Mouse (Mus musculus): ENCODE data around the gene Atp1a2.

Atp1a2 gene

GRCm38 (mm10) chr1:172305153-172305552 is 7.3 kb upstream of the Atp1a2 start:
- in situ Hi-C loops (cut with MseI, MboI): loop anchor here in 1 of 2 experiments (10.0 kb wide), 1 partner anchor 100 kb away; the partner anchor contains the start of gene Pea15a

GRCm38 (mm10) chr1:172304443-172304842 is 6.6 kb upstream of the Atp1a2 start:
- in situ Hi-C loops (cut with MseI, MboI): loop anchor here in 1 of 2 experiments (10.0 kb wide), 1 partner anchor 100 kb away; the partner anchor contains the start of gene Pea15a

GRCm38 (mm10) chr1:172302851-172303250 is 5.0 kb upstream of the Atp1a2 start:
- in situ Hi-C loops (cut with MseI, MboI): loop anchor here in 1 of 2 experiments (10.0 kb wide), 1 partner anchor 98 kb away; the partner anchor contains the start of gene Pea15a

- in situ Hi-C loops (cut with MseI, MboI): loop anchor here in 1 of 2 experiments (10.0 kb wide), 1 partner anchor 98 kb away; the partner anchor contains the start of gene Pea15a
These were observed 4.4 kb upstream of the Atp1a2 start for GRCm38 (mm10) chr1:172302311-172302710.

- in situ Hi-C loops (cut with MseI, MboI): loop anchor here in 1 of 2 experiments (10.0 kb wide), 1 partner anchor 96 kb away; the partner anchor contains the start of gene Pea15a
These were observed 3.3 kb upstream of the Atp1a2 start for GRCm38 (mm10) chr1:172301180-172301579.

- in situ Hi-C loops (cut with MseI, MboI): loop anchor here in 1 of 2 experiments (10.0 kb wide), 1 partner anchor 95 kb away; the partner anchor contains the start of gene Pea15a
These were observed 2.4 kb upstream of the Atp1a2 start for GRCm38 (mm10) chr1:172300247-172300646.

- in situ Hi-C loops (cut with MseI, MboI): no loop called here
These were observed 1.7 kb upstream of the Atp1a2 start for GRCm38 (mm10) chr1:172299528-172299927.

GRCm38 (mm10) chr1:172296816-172297510 is 901 bp downstream of the Atp1a2 start:
- in situ Hi-C loops (cut with MseI, MboI): no loop called here

GRCm38 (mm10) chr1:172295751-172296197 is 2.1 kb downstream of the Atp1a2 start:
- in situ Hi-C loops (cut with MseI, MboI): no loop called here

- in situ Hi-C loops (cut with MseI, MboI): no loop called here
These were observed 4.4 kb downstream of the Atp1a2 start for GRCm38 (mm10) chr1:172293449-172293848.

GRCm38 (mm10) chr1:172292880-172293279 is 5.0 kb downstream of the Atp1a2 start:
- in situ Hi-C loops (cut with MseI, MboI): no loop called here

GRCm38 (mm10) chr1:172289617-172289946 is 8.3 kb downstream of the Atp1a2 start:
- in situ Hi-C loops (cut with MseI, MboI): no loop called here

GRCm38 (mm10) chr1:172288900-172289616 is 8.8 kb downstream of the Atp1a2 start:
- in situ Hi-C loops (cut with MseI, MboI): no loop called here

- in situ Hi-C loops (cut with MseI, MboI): no loop called here
These were observed 11.1 kb downstream of the Atp1a2 start for GRCm38 (mm10) chr1:172286740-172287139.

- in situ Hi-C loops (cut with MseI, MboI): no loop called here
These were observed 13.6 kb downstream of the Atp1a2 start for GRCm38 (mm10) chr1:172284221-172284620.

- in situ Hi-C loops (cut with MseI, MboI): no loop called here
These were observed 14.8 kb downstream of the Atp1a2 start for GRCm38 (mm10) chr1:172283073-172283472.

GRCm38 (mm10) chr1:172281522-172282254 is 16.2 kb downstream of the Atp1a2 start:
- in situ Hi-C loops (cut with MseI, MboI): no loop called here

- in situ Hi-C loops (cut with MseI, MboI): no loop called here
These were observed 17.9 kb downstream of the Atp1a2 start for GRCm38 (mm10) chr1:172279768-172280509.

- in situ Hi-C loops (cut with MseI, MboI): no loop called here
These were observed 19.5 kb downstream of the Atp1a2 start for GRCm38 (mm10) chr1:172278328-172278727.

- in situ Hi-C loops (cut with MseI, MboI): no loop called here
These were observed 20.7 kb downstream of the Atp1a2 start for GRCm38 (mm10) chr1:172277172-172277571.

GRCm38 (mm10) chr1:172274547-172274946 is 23.3 kb downstream of the Atp1a2 start:
- in situ Hi-C loops (cut with MseI, MboI): no loop called here
